Mouse (Mus musculus) thymus, postnatal 25 days (tissue): ENCODE data around the gene Dnajc6.

Experiments
- DNase-seq: peaks from one replicate; pipeline ENCODE4 v3.0.0; 2022

Gene Dnajc6

DNA sequence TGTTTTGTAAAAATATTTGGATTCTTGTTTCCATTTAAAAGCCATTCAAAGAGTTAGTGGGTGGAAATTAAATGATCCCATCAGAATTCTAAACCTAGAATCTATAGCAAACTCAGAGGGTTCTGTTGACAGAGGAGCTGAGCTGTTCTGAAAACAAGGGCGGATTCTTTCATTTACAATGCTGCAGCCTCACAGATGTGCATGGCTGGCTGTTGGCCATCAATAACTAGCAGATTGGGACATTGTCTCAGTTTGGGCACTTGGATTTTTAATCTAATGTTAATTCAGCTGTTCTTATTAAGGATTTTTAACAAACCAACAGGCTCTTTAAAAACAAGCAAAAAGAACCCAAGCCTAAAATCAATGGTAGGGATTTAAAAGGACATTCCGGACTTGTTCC is 75.7 kb downstream of the Dnajc6 start:
- DNase-seq: no peak

DNA sequence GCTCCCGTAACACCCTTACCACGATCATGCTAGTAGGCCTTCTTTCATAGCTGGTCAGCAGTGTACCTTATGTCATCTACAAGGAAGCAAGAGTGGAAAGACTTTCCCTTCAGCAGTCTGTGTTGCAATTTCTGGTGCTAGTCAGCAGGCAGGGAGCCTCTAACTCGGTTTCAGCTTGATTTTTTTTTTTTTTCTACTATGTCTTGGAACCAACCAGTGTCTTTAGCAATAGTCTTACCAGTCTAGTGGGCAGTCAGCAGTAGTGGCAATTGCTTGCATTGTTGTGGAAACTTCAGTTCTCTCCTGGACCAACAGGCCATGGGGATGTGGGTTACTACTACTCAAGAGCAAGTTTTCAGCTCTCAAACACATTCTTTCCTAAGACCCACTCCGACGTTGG is 78.9 kb downstream of the Dnajc6 start:
- no peak for DNase-seq

DNA sequence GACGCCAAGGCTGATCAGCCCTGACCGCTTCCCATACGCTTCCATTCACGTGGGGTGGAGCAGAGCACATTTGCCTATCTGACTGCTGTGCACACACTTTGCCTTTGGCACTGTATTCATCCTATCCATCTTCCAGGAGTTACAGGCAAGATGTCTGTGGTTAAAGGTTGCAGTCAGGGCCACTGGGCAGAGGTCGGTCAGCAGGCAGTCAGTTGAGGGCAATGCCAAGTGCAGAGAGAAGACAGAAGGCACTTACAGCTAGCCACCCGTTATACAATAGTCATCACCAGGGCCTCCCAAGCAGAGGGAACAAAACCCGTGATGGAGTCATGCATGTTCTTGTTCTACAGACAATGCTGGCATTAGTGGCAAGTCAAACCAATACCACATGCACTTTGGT is 82.3 kb downstream of the Dnajc6 start:
- no peak for DNase-seq

DNA sequence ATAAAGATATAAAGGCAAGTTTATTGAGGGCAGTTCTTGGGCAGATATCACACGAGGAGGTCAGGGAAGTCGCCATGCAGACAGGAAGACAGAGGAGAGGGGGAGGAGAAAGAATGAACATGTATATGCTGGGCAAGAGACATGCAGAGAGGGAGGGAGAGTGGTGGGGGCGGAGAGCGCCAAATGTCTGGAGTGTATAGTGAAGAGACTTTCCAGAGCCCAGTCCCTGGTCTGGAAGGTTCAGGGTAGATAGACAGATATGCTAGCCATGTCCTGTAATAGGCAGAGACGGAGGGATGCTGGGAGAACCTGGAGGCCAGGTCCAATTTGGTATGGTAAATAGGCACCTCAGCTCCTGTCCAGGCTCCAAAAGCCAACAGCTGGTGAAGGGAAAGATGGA is 83.1 kb downstream of the Dnajc6 start:
- no peak for DNase-seq

DNA sequence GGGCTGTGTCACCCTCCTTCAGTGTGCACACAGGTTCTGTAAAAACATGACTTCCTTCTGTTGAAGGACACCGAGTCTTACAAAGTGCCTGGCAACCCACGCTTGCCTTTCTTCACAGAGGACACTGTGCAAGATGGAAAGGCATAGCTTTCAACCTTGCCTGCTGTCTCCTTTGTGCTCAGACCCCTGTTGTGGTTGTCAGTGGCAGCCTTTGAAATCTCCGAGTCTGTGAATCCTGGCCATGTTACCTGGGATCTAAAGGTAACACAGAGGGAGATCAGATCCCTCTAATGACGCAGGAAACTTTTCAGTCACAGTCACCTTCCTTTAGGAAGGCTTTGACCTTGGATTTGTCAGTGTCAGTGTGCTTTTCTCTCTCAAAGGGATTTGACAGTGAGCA is 84.7 kb downstream of the Dnajc6 start:
- no peak for DNase-seq

DNA sequence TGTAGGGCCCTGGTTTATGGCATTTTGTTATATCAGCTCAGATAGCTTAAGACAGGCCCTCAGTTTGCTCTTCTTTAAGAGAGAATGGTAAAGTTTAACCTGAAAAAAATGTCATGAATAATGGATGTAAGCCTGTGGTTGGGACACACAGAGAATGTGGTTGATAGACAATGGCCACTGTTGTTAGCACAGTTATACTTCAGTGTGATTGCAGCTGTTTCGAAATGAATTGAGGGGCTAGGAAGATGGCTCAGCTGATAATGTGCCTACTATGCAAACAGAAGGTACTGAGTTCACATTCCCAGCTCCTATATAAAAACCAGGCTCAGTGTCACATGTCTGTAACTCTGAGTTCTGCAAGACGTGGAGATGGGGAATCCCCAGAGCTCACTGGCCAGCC is 86.4 kb downstream of the Dnajc6 start:
- no peak for DNase-seq

DNA sequence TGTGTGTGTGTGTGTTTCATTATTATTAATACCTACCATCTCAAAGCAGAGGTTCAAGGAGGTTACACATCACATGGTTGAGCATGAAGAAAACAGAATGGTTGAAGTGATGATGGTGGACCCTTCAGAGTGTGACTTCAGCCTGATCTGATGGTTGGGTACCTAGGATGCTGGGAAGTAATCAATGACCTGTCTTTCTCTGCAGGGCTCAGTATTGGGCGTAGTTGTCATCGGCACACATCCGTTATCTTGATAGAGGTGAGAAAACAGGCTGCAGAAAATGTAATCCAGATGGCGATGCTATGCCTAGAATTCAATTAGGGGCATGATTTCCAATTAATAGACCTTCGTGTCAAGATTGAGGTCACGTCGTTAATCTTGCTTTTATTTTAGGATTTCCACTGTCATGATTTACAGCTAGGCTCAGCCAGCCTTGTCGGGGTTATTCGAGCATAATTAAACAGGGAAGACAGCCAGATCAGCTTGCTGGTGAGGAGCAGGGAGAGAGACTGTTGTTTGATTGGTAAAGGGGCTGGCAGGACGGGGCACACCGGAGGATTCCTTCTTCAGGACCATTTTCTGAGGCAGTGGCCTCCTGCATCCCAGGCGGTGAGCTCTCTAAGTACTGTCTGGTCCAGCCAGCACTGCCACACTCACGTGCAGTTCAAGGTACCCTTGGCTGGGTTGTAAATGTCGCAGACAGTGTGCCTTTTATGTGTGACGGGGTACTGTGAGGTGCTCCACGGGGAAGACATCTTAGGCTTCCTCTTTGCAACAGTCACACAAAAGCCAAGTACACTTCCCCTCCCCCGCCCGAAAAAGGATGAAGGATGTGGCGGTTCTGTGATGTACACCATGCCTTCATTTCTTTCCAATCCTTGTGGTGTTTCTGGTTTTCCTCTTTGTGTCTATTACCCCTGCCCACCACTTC is 88.3 kb downstream of the Dnajc6 start:
- peak; percentile 16 for DNase-seq

DNA sequence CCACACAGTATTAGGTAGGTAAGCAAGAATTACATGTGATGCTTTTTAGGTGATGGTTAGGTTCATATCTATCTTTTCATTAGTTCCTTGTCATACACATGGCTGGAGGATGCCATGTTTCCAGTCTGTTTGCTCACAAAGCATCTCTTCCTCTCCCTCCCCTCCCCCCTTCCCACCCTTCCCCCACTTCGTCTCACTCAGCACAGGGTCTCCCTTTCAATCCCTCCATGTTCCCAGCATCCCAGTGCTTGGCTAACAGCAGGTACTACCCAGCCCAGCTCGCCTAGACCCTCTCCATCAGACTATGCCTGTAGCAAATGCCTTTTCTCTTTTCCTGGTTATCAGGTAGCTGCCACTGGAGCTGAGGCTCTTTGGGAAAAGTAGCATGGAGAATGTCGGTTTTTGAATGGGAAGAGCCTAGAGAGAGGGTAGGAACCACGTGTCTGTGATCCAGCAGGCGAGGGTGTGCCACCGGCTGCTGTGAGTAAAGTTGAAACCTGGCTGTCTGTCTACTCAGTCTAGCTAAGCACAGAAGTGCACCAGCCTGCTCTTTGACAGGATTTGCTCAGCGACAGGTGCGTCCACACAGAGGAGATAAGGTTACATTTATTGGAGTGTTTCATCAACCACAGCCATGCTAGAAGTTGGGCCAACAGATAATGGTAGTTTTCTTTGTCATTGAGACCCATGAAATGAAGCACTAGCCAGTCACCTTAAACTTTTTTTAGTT is 89.2 kb downstream of the Dnajc6 start:
- DNase-seq: no peak

DNA sequence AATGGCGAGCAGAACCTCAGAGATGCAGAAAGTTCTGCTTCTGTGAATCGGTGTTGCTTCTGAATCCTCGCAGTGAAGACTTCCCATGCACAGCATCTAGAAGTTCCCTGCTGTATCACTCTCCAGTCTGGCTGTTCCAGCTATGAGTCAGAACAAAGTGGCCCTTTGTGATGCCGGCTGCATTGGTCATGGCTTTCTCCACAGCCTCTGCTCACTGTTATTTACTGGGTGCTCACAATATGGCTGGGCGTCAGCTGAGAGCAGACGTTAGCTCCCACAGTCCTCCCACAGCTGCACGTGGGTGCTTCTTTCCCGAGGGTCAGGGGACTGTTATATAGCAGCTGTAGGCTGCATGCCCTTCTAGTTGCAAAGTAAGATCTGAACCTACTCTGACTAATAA is 92.5 kb downstream of the Dnajc6 start:
- no peak for DNase-seq

DNA sequence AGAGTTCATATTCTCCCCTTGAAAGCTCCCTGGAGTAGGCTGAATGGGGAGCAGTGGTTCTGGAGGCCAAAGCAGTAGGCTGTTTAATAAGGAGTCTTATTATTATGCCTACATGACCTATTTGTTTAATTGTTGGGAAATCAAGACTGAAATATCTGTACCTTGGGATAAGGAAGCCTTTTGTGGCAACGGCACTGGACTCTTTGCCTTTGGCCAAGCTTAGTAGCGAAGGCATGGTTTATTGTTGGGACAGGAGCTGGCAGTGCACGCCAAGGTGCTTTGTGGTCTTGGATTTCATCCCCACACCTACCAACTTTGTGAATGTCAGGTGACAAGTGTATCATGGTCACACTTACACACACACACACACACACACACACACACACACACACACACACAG is 93.3 kb downstream of the Dnajc6 start:
- DNase-seq: no peak

DNA sequence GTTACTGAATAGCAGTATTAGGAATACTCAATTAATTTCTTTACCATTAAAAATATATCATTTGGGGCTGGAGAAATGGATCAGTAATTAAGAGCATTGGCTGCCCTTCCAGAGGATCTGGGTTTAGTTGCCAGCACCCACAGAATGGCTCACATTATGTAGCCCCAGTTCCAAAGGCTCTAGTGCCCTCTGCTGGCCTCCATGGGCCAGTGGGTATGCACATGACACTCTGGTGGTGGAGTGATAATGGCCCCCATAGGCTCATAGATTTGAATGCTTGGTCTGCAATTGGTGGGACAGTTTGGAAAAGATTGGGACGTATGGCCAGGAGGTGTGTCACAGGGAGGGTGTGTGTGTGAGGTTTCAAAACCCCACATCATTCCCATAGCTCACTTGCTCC is 95.0 kb downstream of the Dnajc6 start:
- no peak for DNase-seq

DNA sequence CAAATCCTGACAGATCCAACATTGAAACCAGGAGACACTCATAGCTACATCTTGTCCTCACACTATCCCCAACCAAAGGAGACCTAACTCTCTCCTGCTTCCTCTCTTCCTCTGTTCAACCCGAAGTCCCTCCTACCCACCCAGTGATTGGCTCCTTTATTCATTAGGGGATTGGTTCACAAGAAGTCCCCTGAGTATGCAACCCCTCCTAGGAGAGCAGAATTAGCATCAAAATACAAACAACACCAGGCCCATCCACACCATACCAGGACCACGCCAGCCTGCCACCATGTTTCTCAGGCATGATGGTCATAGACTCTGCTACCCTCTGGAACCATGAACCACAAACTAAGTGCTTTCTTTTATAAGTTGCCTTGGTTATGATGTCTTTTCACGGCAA is 96.0 kb downstream of the Dnajc6 start:
- DNase-seq: no peak

DNA sequence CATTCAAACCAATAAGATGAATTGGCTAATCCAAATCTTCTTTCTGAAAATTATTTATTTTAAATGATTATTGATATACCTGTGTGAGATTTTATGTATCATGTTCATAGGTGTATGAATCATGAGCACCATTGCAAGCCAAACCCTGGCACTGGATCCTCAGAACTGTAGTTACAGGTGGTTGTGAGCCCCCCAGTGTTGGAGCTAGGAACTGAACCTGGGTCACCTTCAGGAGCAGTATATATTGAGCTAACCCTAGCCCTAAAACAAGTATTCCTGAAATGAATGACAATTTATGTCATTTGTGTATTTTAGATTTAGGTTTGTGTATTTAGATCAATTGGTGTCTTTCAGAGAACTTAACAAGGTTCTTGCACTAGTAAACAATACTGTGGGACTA is 105.3 kb downstream of the Dnajc6 start:
- peak; percentile 37 for DNase-seq

DNA sequence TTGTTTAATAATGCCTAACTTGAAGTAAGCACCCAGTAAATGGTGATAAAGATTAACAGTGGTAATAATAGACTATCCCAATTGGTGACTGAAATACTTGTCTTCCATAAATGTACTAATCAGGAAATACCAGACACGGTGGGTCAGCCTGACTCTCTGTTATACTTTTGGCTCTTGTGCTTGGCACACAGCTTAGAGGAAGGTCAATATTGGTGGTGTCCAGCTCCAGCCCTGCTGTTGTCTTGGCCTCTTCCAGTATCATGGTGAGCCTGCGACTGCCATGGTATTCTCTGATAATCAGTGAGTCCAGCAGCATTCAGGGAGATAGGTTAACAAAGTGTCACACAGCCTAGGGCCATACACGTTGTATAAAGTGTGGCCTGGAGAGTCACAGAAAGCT is 107.2 kb downstream of the Dnajc6 start:
- no peak for DNase-seq

DNA sequence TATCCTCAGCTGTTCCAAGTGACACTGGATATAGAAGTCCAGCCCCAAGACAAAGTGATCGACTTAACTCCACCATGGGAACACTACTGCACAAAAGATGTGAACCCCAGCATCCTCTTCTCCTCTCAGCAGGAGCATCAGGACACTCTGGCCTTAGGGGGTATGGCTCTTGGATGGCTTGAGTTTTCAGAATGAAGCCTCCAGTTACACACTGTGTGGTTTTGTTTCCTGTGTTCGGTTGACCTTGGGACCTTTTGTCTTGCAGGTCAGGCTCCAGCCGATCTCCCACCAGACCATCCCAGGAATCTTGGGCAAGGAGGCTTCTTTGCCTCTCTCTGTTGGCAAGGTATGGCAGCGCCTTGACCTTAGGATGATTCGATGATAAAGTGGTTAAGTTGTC is 120.1 kb downstream of the Dnajc6 start:
- DNase-seq: no peak

DNA sequence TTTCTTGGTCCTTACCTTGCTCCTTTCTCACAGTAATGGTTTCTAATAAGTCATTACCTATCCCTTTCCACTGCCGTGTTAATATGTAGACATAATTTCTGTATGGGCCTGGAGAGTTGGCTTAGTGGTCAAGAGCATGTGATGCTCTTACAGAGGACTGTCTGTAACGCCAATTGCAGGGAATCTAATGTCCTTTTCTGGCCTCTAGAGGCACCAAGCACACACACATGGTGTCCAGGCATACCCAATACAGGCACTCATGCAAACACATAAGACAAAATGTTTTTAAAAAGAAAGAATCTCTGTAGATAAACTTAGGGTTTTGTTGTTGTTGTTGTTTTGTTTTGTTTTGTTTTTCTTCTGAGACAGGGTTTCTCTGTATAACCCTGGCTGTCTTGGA is 121.3 kb downstream of the Dnajc6 start:
- DNase-seq: no peak

DNA sequence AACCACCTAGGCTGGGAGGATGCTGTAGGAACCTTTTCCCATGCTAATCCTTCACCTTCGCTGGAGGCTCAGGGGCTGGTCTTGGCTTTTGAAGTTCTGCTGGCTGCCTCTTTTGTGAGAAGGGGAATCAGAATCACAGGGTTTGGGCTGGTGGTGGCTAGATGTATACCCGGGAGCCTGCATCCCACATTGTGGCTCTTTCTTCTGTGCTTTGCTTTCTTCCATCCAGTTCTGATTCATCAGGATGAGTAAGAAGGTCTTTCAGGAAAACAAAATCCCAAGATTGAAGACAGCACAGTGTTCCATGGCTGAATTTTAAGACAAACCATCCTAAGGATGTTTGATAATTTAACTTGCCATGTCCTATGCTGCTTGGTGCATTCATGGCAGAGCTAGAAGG is 123.8 kb downstream of the Dnajc6 start:
- DNase-seq: no peak

DNA sequence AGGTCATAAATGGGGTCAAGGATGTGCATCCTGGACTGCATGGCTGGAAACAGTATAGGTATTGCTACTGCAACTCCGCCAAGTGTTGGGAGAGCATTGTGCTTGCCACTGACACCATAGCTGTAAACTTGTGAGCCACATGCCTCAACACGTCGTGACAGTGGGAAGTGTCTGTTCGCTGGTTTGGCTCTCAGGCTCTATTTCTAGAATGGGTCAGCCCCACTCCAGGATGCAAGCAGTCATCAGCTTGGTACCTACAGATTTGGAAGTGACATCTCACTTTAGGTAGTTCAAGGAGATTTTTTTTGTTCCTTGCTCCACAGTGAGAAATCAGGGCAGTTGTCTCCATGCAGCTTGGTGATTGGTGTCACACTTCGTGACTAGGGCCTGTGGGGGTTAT is 124.8 kb downstream of the Dnajc6 start:
- DNase-seq: no peak

DNA sequence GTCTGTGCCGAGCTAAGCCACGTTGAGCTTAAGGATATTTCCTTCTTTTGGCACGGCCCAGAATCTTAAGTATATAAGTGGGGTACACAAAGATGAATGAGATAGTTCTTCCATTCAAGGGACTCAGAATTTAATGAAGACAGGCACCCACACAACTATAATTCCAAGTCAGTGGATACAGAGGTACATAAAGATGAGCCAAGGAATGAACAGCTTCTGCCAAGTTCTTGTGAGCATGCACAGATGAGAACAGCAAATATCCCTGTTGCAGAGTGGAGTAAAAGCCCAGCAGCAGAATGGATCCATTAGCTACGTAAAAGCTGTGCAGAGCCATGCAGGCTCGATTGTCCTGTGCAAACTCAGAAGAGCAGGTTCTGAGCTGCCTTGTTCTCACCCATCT is 128.8 kb downstream of the Dnajc6 start:
- no peak for DNase-seq

DNA sequence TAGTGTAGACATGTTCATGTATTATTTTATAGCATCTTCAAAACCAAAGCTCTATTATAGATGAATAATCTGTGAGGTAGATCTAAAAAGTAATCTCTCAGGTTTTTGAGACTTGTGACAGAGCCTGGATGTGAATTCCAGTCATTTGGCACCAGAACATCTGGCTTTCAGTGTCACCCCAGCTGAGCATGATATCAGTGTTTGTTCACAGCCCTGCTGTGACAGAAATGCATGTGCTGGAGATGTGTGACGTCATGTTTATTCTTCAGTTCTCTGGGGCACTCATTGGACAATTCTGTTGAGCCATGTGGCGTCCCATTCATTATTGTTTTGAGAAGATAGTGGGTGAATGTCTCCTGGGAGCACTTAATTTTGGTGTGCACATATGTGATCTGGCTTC is 139.1 kb downstream of the Dnajc6 start:
- DNase-seq: no peak

DNA sequence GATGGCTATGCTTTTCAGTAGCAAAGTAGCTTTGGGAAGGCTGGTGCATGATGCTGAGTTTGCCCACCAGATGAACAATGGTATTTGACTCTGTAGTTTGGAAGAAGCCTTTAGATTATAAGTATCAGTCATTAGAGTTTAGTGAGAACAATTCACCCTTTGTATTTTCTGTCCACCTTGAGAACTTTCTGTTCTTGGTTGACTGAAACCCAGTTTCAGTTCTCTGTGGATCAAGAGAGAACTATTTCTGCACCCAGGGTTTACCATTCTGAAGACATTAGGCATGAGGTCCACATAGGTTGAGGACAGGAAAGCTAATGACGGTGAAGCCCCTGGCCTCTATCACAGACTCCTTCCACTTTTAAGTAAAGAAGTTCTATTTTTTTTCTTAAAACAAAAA is 141.0 kb downstream of the Dnajc6 start:
- DNase-seq: no peak

DNA sequence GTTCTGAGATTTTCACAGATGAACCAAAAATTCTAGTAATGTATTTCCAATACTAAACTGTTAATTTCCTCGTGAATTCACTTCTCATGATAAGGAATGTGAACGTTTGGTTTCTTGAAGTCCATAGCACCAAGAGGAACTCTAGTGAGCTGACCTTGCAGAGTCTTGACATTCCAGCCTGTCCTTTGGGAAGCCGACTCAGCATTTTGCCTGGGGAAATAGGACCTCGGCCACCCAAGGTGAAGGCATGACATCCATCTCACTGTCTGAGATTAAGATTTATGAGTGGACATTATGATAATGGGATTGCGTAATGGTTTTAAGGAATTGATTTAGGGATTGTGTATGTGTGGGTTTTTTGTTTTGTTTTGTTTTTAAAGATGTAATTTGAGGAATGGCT is 144.2 kb downstream of the Dnajc6 start:
- DNase-seq: no peak

DNA sequence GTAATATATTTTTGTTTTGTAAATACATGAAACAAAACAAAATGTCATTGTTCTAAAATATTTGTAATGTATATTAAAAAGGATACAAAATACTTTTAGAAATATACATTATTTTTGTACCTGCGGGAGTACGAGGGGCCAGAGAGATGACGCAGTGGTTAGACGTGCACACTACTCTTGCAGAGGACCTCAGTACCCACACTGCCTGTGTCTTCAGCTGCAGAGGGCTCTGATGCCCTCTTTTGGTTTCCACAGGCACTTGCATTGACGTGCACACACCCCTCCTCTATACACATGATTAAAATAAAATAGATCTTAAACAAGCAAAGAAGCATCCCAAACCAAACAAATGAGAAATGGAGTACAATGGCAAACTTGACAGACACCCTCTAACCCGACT is 146.3 kb downstream of the Dnajc6 start:
- DNase-seq: no peak

DNA sequence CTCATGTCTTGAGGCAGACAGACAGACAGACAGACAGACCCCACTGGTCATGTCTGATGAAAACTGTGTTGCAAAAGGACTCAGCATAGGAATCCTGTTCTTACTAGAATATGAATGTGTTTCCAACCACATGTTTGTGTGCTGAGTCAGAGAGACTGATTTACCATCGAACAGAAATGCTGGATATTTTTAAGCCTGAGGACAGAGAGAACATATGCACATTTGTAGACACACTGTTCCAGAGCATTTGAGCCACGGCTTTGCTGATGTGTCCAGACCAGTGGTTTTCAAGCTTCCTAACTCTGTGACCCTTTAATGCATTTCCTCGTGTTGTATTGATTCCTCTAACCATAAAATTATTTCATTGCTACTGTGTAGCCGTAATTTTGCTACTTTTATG is 146.8 kb downstream of the Dnajc6 start:
- DNase-seq: no peak

DNA sequence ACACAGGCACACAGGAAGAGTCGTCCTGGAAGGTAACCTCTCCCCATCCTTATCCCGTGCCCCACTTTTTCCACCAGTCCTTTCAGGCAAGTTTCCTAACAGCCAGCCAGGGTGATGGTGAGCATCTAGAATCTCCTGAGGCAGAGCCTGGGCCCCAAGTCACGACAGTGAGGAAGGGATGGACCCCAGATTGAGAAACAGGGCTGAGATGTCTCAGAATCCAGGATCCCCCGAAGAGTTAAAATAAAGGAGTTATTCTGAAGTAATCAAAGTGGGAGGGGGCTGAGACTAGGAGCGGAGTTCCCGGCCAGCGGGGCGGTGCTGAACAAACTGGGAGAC is 150.4 kb downstream of the Dnajc6 start:
- no peak for DNase-seq
